Mouse (Mus musculus) embryonic facial prominence, embryonic 14.5 days (tissue): ENCODE results near the gene Ina. TPM values are rescaled to one million over a fixed set of nuclear protein-coding genes. Genes with fewer than 3 reads are reported as not detected.
"Not testable (repeated sequence)": the region's sequence is repeated elsewhere in the genome, so short reads cannot be mapped to it uniquely, and the experiment has no call there.

Experiments
- ATAC-seq: fragments of 200-750 bp; cut with Nextera tagmentation; 2 replicates; pipeline ENCODE4 v1.8.0; 2017; ENCODE audit warnings: low read depth, moderate number of reproducible peaks, moderate TSS enrichment
- DNase-seq: peaks from one replicate; pipeline ENCODE4 v3.0.0-alpha.2; 2015; ENCODE audit warnings: low spot score
- H3K27ac ChIP-seq: fragments of 300-500 bp; sonication (generic); replicated peaks from 2 replicates; pipeline ENCODE4 v1.5.1; 2014; ENCODE audit warnings: low read depth, mild to moderate bottlenecking, low read length, moderate library complexity
- H3K27me3 ChIP-seq: fragments of 300-500 bp; sonication (generic); replicated peaks from 2 replicates; pipeline ENCODE4 v1.6.1; 2014; ENCODE audit warnings: low read length; ENCODE audit not compliant: control insufficient read depth, insufficient read depth
- H3K36me3 ChIP-seq: fragments of 300-500 bp; sonication (generic); 2 replicates; pipeline ENCODE4 v1.6.1; 2014; ENCODE audit warnings: low read length, mixed read lengths; ENCODE audit not compliant: control insufficient read depth, insufficient read depth
- H3K4me1 ChIP-seq: fragments of 300-500 bp; sonication (generic); 2 replicates; pipeline ENCODE4 v1.6.1; 2014; ENCODE audit warnings: antibody characterized with exemption, low read length; ENCODE audit not compliant: control insufficient read depth, insufficient read depth
- H3K4me2 ChIP-seq: fragments of 300-500 bp; sonication (generic); 2 replicates; pipeline ENCODE4 v1.6.1; 2014; ENCODE audit warnings: low read depth, mild to moderate bottlenecking, low read length, moderate library complexity, mixed read lengths
- H3K4me3 ChIP-seq: fragments of 300-500 bp; sonication (generic); 2 replicates; pipeline ENCODE4 v1.5.1; 2014; ENCODE audit warnings: low read depth, mild to moderate bottlenecking, low read length
- H3K9ac ChIP-seq: fragments of 300-500 bp; sonication (generic); 2 replicates; pipeline ENCODE4 v1.6.1; 2014; ENCODE audit warnings: low read depth, mild to moderate bottlenecking, low read length, moderate library complexity, mixed read lengths
- H3K9me3 ChIP-seq: fragments of 300-500 bp; sonication (generic); 2 replicates; pipeline ENCODE4 v1.6.1; 2016; ENCODE audit warnings: low read length; ENCODE audit not compliant: control insufficient read depth
- WGBS: fragments of 180-500 bp; shearing (Covaris S2); extraction: QIAGEN DNeasy Blood & Tissue Kit; methylation state at CpG from one replicate; pipeline ENCODE4 v1.1.7; 2014; 5-methylcytosine and 5-hydroxymethylcytosine counted together
- polyA plus RNA-seq: library from polyadenylated mRNA; unstranded; fragments of >200 nt; fragmentation: Nextera tagmentation; extraction: Ambion mirVana; gene quantifications from 2 replicates; pipeline ENCODE4 v1.2.1, GENCODE M21; 2014

Ina gene
- polyA plus RNA-seq, 1 experiment from 2014 or later, result 17.6 TPM

GRCm38 (mm10) chr19:46990625-46991024 is 23.9 kb upstream of the Ina start:
- WGBS, result 87% methylated on average over 7 of the region's 8 CpGs

GRCm38 (mm10) chr19:46991145-46991544 is 23.4 kb upstream of the Ina start:
- Histone ChIP-seq H3K4me1 (no peaks in the 10 kb centered on the region), H3K27me3 (no peaks in the 10 kb centered on the region), H3K36me3 (no peaks in the 10 kb centered on the region), H3K4me3 (no peak overlapping the region), H3K4me2 (no peak overlapping the region), H3K27ac (no peak overlapping the region), H3K9ac (no peak overlapping the region), H3K9me3 (no peaks in the 10 kb centered on the region)
- ATAC-seq, result peak; percentile 38; the same call in 1 of the 2 replicates
- WGBS, result 14% methylated on average over 5 of the region's 5 CpGs
- DNase-seq, result peak; percentile 82

More at GRCm38 (mm10) chr19:46990625-46991024, 23.9 kb upstream of the Ina start:
- not testable (repeated sequence) for H3K27me3 ChIP-seq, H3K27ac ChIP-seq, H3K9me3 ChIP-seq, H3K4me2 ChIP-seq, H3K4me1 ChIP-seq, H3K36me3 ChIP-seq, ATAC-seq, H3K9ac ChIP-seq, H3K4me3 ChIP-seq, DNase-seq

GRCm38 (mm10) chr19:46992329-46992728 is 22.2 kb upstream of the Ina start:
- not testable (repeated sequence) for H3K4me1 ChIP-seq, H3K4me2 ChIP-seq, H3K9ac ChIP-seq, ATAC-seq, H3K36me3 ChIP-seq, DNase-seq, H3K9me3 ChIP-seq, H3K27me3 ChIP-seq, H3K4me3 ChIP-seq, H3K27ac ChIP-seq
- WGBS, result 79% methylated on average over 4 of the region's 4 CpGs

- WGBS, result 75% methylated on average over 9 of the region's 9 CpGs
- Histone ChIP-seq H3K4me2 (no peak overlapping the region), H3K4me1 (no peaks in the 10 kb centered on the region), H3K4me3 (no peak overlapping the region), H3K27me3 (no peaks in the 10 kb centered on the region), H3K9ac (no peak overlapping the region), H3K36me3 (no peaks in the 10 kb centered on the region), H3K9me3 (no peaks in the 10 kb centered on the region), H3K27ac (no peak overlapping the region)
- ATAC-seq (no peak), DNase-seq (no peak)
These were observed 18.4 kb upstream of the Ina start for GRCm38 (mm10) chr19:46996095-46996494.

- ATAC-seq, result no peak
- no peaks in the 10 kb centered on the region for H3K27me3 ChIP-seq
These were observed 16.2 kb upstream of the Ina start for GRCm38 (mm10) chr19:46998168-46998870.

GRCm38 (mm10) chr19:46998953-46999352 is 15.5 kb upstream of the Ina start:
- no peaks in the 10 kb centered on the region for H3K27me3 ChIP-seq
- H3K4me1 ChIP-seq, result no peaks in the 10 kb centered on the region
- no peak for ATAC-seq
- H3K4me3 ChIP-seq, result no peak overlapping the region
- no peaks in the 10 kb centered on the region for H3K9me3 ChIP-seq
- no peak overlapping the region for H3K9ac ChIP-seq
- no peaks in the 10 kb centered on the region for H3K36me3 ChIP-seq
- no peak overlapping the region for H3K4me2 ChIP-seq
- no peak for DNase-seq
- WGBS, result 84% methylated on average over 4 of the region's 4 CpGs
- H3K27ac ChIP-seq, result no peak overlapping the region

More at GRCm38 (mm10) chr19:46998168-46998870, 16.2 kb upstream of the Ina start:
- H3K9me3 ChIP-seq, result no peaks in the 10 kb centered on the region
- H3K9ac ChIP-seq, result no peak overlapping the region
- H3K36me3 ChIP-seq, result no peaks in the 10 kb centered on the region
- no peaks in the 10 kb centered on the region for H3K4me1 ChIP-seq
- no peak overlapping the region for H3K27ac ChIP-seq
- no peak overlapping the region for H3K4me2 ChIP-seq
- no peak overlapping the region for H3K4me3 ChIP-seq
- no peak for DNase-seq
- WGBS, result 63% methylated on average over 8 of the region's 8 CpGs

- Histone ChIP-seq H3K36me3 (no peaks in the 10 kb centered on the region), H3K9ac (no peak overlapping the region), H3K4me3 (no peak overlapping the region), H3K4me1 (no peaks in the 10 kb centered on the region), H3K9me3 (no peaks in the 10 kb centered on the region), H3K27me3 (no peaks in the 10 kb centered on the region), H3K27ac (no peak overlapping the region), H3K4me2 (no peak overlapping the region)
- ATAC-seq (no peak), DNase-seq (no peak)
- 81% methylated on average over 5 of the region's 6 CpGs for WGBS
These were observed 14.7 kb upstream of the Ina start for GRCm38 (mm10) chr19:46999753-47000152.

- H3K9me3 ChIP-seq, H3K27me3 ChIP-seq, ATAC-seq, H3K36me3 ChIP-seq, H3K4me2 ChIP-seq, H3K4me1 ChIP-seq, H3K9ac ChIP-seq, DNase-seq, H3K4me3 ChIP-seq, H3K27ac ChIP-seq: not testable (repeated sequence)
- 80% methylated on average over 2 of the region's 3 CpGs for WGBS
These were observed 14.1 kb upstream of the Ina start for GRCm38 (mm10) chr19:47000357-47000756.
